Mouse (Mus musculus): ENCODE results near the gene Ppp2r5a. TPM values are rescaled to one million over a fixed set of nuclear protein-coding genes. Genes with fewer than 3 reads are reported as not detected.

Gene Ppp2r5a
- polyA plus RNA-seq, 1 experiment from 2014 or later: 29.6 TPM

DNA sequence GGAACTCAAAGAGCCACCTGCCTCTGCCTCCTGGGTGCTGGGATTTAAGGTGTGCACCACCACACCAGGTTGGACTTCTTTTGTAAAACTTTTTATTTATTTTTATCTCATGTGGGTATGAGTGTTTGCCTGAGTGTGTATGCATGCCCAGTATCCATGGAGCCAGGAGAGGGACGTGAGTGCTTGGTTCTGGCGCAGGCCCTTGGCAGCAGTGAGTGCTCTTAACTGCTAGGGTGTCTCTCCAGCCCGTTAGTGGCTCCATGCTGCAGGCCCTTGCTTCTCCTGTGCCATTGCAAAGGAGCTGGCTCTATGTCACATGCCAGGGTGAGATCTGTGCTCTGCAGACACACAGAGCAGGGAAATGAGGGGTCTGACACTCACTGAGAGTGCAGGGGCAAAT lies 99.3 kb downstream of the Ppp2r5a start:
- Histone ChIP-seq H3K36me3 (0 out of 2 replicates have a peak, but pooled peaks cover 4% of the 10 kb centered on the region), H3K4me1 (no peaks in the 10 kb centered on the region), H3K9me3 (no peaks in the 10 kb centered on the region), H3K9ac (no peak overlapping the region), H3K27ac (no peak overlapping the region), H3K4me3 (replicated peaks) (no peak overlapping the region), H3K27me3 (replicated peaks) (no peaks in the 10 kb centered on the region), H3K4me2 (no peak overlapping the region)
- 80% methylated on average over 3 of the region's 3 CpGs for WGBS
- ATAC-seq (ENCODE audit: insufficient read depth, low FRiP score, low read depth): no peak

Other genes with a start within 250 kb of the Ppp2r5a start
- not detected in 2 replicates for gene Fam71a, start 238.5 kb downstream of the Ppp2r5a start, polyA plus RNA-seq (2015; fragmentation: Nextera tagmentation; extraction: Ambion mirVana)
- gene Atf3, start 185.2 kb downstream of the Ppp2r5a start, polyA plus RNA-seq (2015; fragmentation: Nextera tagmentation; extraction: Ambion mirVana): 4.2 and 4.4 TPM in 2 replicates
- gene Nenf, start 85.1 kb downstream of the Ppp2r5a start, polyA plus RNA-seq (2015; fragmentation: Nextera tagmentation; extraction: Ambion mirVana): 105 and 110 TPM in 2 replicates
- gene Tmem206, start 77.4 kb downstream of the Ppp2r5a start, polyA plus RNA-seq (2015; fragmentation: Nextera tagmentation; extraction: Ambion mirVana): 20.0 and 20.8 TPM in 2 replicates
- 41.8 and 44.4 TPM in 2 replicates for gene Dtl, start 172.3 kb upstream of the Ppp2r5a start, polyA plus RNA-seq (2015; fragmentation: Nextera tagmentation; extraction: Ambion mirVana)
- gene Ints7, start 172.4 kb upstream of the Ppp2r5a start, polyA plus RNA-seq (2015; fragmentation: Nextera tagmentation; extraction: Ambion mirVana): 46.8 and 50.5 TPM in 2 replicates

All from stomach, embryonic 15.5 days (tissue).